10 mouse cellular contexts compared by ENCODE assay signal in the genomic region with DNA sequence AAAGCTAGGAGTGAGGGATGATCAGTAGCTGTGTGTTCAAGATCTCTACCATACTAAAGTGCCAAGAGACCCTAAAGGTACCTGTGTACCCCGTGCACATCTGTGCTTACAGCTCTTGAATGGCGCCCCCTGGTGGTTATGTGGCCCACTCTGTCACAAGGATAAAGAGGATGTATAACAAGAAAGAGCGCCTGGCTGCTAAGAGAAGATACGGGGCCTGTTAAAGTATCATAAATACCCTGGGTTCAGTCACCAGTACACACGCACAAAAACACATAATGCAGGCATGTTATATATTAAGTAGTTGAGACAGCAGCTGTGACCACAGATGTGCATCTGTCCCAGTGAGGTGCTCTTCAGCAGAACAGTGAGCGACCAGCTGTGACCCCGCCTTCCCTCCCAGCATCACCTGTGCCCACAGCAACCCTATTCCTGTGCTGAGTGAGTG. TPM values are rescaled to one million over a fixed set of nuclear protein-coding genes. Genes with fewer than 3 reads are reported as not detected.
DNase-seq lines count a peak whose midpoint lies in the region; ATAC-seq and TF ChIP-seq lines count a peak whose summit lies in the region.
"Had no signal": no experiment of that assay in that cellular context is flagged by ENCODE, and none has a peak within 500 bp of the region (broad histone marks: within the 10 kb centered on the region; RNA-seq: fewer than 3 reads in every experiment).

No protein-coding gene starts in this region.

- no peak overlapping the region for H3K4me2 ChIP-seq in midbrain, postnatal 0 days (ENCODE audit: low read depth, low read length, poor library complexity, severe bottlenecking)
- H3K4me2 ChIP-seq: hindbrain, embryonic 15.5 days had no signal

- no peak overlapping the region for H3K4me3 ChIP-seq in cerebellum, adult 2 months (replicated peaks; ENCODE audit: insufficient read depth, low read depth, low read length)
- H3K4me3 ChIP-seq in heart, embryonic 10.5 days, result no peak overlapping the region
- no peak overlapping the region for H3K4me3 ChIP-seq in limb, embryonic 10.5 days
- H3K4me3 ChIP-seq in midbrain, postnatal 0 days (ENCODE audit: low read depth, low read length), result no peak overlapping the region
- H3K4me3 ChIP-seq: hindbrain, embryonic 15.5 days had no signal

- DNase-seq in cerebellum, adult 2 months, result no peak
- DNase-seq in cerebellum, adult 11 months, result no peak
- peak; percentile 84 for DNase-seq in CD4-positive, CD25-positive, alpha-beta regulatory T cell, adult 2 months (ENCODE audit: low read depth, low spot score)
- peak; percentile 88 for DNase-seq in brain, embryonic 14.5 days (ENCODE audit: low read depth)
- DNase-seq in heart, embryonic 10.5 days (ENCODE audit: low spot score), result peak; percentile 88
- peak; percentile 87 for DNase-seq in limb, embryonic 10.5 days (ENCODE audit: low spot score)
- peak; percentile 80 for DNase-seq in midbrain, postnatal 0 days (ENCODE audit: low spot score)
- DNase-seq in thymus, postnatal 10 days (ENCODE audit: low spot score in 2 of 2), result peak; percentile 75 to 86

- no peak for TF ChIP-seq POLR2A in cerebellum, adult 2 months (IDR thresholded peaks at IDR 0.05; ENCODE audit: borderline replicate concordance, insufficient read depth, low read length)
- no peak for TF ChIP-seq POLR2A in brain, embryonic 14.5 days (IDR thresholded peaks at IDR 0.05; ENCODE audit: borderline replicate concordance, extremely low read depth, insufficient read depth, insufficient read length, poor library complexity, severe bottlenecking)

- H3K27me3 ChIP-seq in cerebellum, adult 2 months (ENCODE audit: control insufficient read depth, insufficient read depth, low read length), result no peaks in the 10 kb centered on the region
- no peaks in the 10 kb centered on the region for H3K27me3 ChIP-seq in heart, embryonic 10.5 days (ENCODE audit: insufficient read depth, poor library complexity, severe bottlenecking)
- no peaks in the 10 kb centered on the region for H3K27me3 ChIP-seq in limb, embryonic 10.5 days (ENCODE audit: low read depth, poor library complexity, severe bottlenecking)
- H3K27me3 ChIP-seq in midbrain, postnatal 0 days (ENCODE audit: insufficient read depth, low read length), result no peaks in the 10 kb centered on the region
- H3K27me3 ChIP-seq: hindbrain, embryonic 15.5 days; Patski had no signal

- H3K27ac ChIP-seq in cerebellum, adult 2 months (ENCODE audit: insufficient read depth, low read length), result no peak overlapping the region
- no peak overlapping the region for H3K27ac ChIP-seq in heart, embryonic 10.5 days
- H3K27ac ChIP-seq in limb, embryonic 10.5 days, result no peak overlapping the region
- H3K27ac ChIP-seq in midbrain, postnatal 0 days (ENCODE audit: low read depth, low read length), result no peak overlapping the region
- H3K27ac ChIP-seq: hindbrain, embryonic 15.5 days had no signal

- H3K36me3 ChIP-seq in heart, embryonic 10.5 days, result peaks cover 74% of the 10 kb centered on the region
- peaks cover 77% of the 10 kb centered on the region for H3K36me3 ChIP-seq in limb, embryonic 10.5 days
- peaks cover 40% of the 10 kb centered on the region for H3K36me3 ChIP-seq in midbrain, postnatal 0 days (ENCODE audit: insufficient read depth, low read length)

- no peaks in the 10 kb centered on the region for H3K4me1 ChIP-seq in cerebellum, adult 2 months (ENCODE audit: control insufficient read depth, insufficient read depth, low read length)
- H3K4me1 ChIP-seq in heart, embryonic 10.5 days, result peaks cover 37% of the 10 kb centered on the region
- peaks cover 10% of the 10 kb centered on the region; the same call in 1 of the 2 replicates for H3K4me1 ChIP-seq in limb, embryonic 10.5 days
- no peaks in the 10 kb centered on the region for H3K4me1 ChIP-seq in midbrain, postnatal 0 days (ENCODE audit: insufficient read depth, low read length)

- H3K9me3 ChIP-seq in heart, embryonic 10.5 days, result no peaks in the 10 kb centered on the region
- no peaks in the 10 kb centered on the region for H3K9me3 ChIP-seq in limb, embryonic 10.5 days (replicated peaks)
- no peaks in the 10 kb centered on the region for H3K9me3 ChIP-seq in midbrain, postnatal 0 days (ENCODE audit: low read length)
- H3K9me3 ChIP-seq: hindbrain, embryonic 15.5 days had no signal

- peak; percentile 55; the same call in 1 of the 2 replicates for TF ChIP-seq CTCF in cerebellum, adult 2 months (IDR thresholded peaks at IDR 0.05; ENCODE audit: borderline replicate concordance, insufficient read depth, low read depth, low read length)
- peak; percentile 71; the same call in 1 of the 2 replicates for TF ChIP-seq CTCF in brain, embryonic 14.5 days (IDR thresholded peaks at IDR 0.05; ENCODE audit: borderline replicate concordance, extremely low read depth, insufficient read depth, insufficient read length)
- peak; percentile 87 for TF ChIP-seq CTCF in midbrain, postnatal 0 days (IDR thresholded peaks at IDR 0.05)

- H3K9ac ChIP-seq in midbrain, postnatal 0 days (replicated peaks; ENCODE audit: low read length, poor library complexity, severe bottlenecking), result no peak overlapping the region
- H3K9ac ChIP-seq: hindbrain, embryonic 15.5 days had no signal

- peak; percentile 36; the same call in 1 of the 2 replicates for ATAC-seq in midbrain, postnatal 0 days (ENCODE audit: low FRiP score)
- ATAC-seq: Patski had no signal

- WGBS in cerebellum, adult 2 months, result 69% methylated on average over 7 of the region's 7 CpGs
- WGBS in heart, embryonic 10.5 days, result 63% methylated on average over 7 of the region's 7 CpGs
- 67% methylated on average over 7 of the region's 7 CpGs for WGBS in limb, embryonic 10.5 days
- WGBS in midbrain, postnatal 0 days, result 57% methylated on average over 7 of the region's 7 CpGs

RNA-seq across cellular contexts. Expression of a gene that starts 30.7 kb away (rescaled TPM):
- polyA plus RNA-seq in cerebellum, adult 2 months (2012; rRNA removed), result 77.9 and 84.0 TPM in 2 replicates
- polyA plus RNA-seq in brain, embryonic 14.5 days (2012; rRNA removed), result 230 and 297 TPM in 2 replicates
- 830 and 1,266 TPM in 2 replicates for polyA plus RNA-seq in heart, embryonic 10.5 days (2016; fragmentation: Nextera tagmentation; extraction: Ambion mirVana)
- polyA plus RNA-seq in limb, embryonic 10.5 days (2016; fragmentation: Nextera tagmentation; extraction: Ambion mirVana), result 533 and 582 TPM in 2 replicates
- total RNA-seq in midbrain, postnatal 0 days (2014; rRNA removed), result 122 and 136 TPM in 2 replicates
- 115 and 124 TPM in 2 replicates for polyA plus RNA-seq in midbrain, postnatal 0 days (2015; fragmentation: Nextera tagmentation; extraction: Ambion mirVana)

RNA-seq across cellular contexts. Expression of a gene that starts 59.9 kb away (rescaled TPM):
- polyA plus RNA-seq in cerebellum, adult 2 months (2012; rRNA removed), result 10.9 and 11.0 TPM in 2 replicates
- polyA plus RNA-seq in brain, embryonic 14.5 days (2012; rRNA removed), result 34.8 and 36.1 TPM in 2 replicates
- 14.8 and 20.8 TPM in 2 replicates for polyA plus RNA-seq in heart, embryonic 10.5 days (2016; fragmentation: Nextera tagmentation; extraction: Ambion mirVana)
- 19.4 and 19.7 TPM in 2 replicates for polyA plus RNA-seq in limb, embryonic 10.5 days (2016; fragmentation: Nextera tagmentation; extraction: Ambion mirVana)
- 25.1 and 33.6 TPM in 2 replicates for total RNA-seq in midbrain, postnatal 0 days (2014; rRNA removed)
- polyA plus RNA-seq in midbrain, postnatal 0 days (2015; fragmentation: Nextera tagmentation; extraction: Ambion mirVana), result 9.8 and 10.7 TPM in 2 replicates

Comparison
In these comparisons a context has a peak if more than half of its experiments do, and no peak if none do; other contexts are left out.
1. DNase-seq: peak in CD4-positive, CD25-positive, alpha-beta regulatory T cell, adult 2 months (single experiment), brain, embryonic 14.5 days (single experiment), heart, embryonic 10.5 days (single experiment), limb, embryonic 10.5 days (single experiment), midbrain, postnatal 0 days (single experiment) and thymus, postnatal 10 days (2 of 2); none in cerebellum, adult 2 months (0 of 2) and cerebellum, adult 11 months (single experiment).
2. Peak in every context shown above with its lines, with median percentiles within 50 percentile points of each other: CTCF ChIP-seq.